Mouse (Mus musculus) ES-Bruce4 (cell line): ENCODE measurements around the gene Slc38a3.

Experiments
- CTCF ChIP-seq: IDR thresholded peaks from one replicate; pipeline ENCODE4 v1.8.1; 2011; ENCODE audit warnings: low read depth, low read length
- EP300 ChIP-seq: IDR thresholded peaks from 2 replicates; pipeline ENCODE4 v1.6.1; 2011; ENCODE audit warnings: low read depth, low read length; ENCODE audit not compliant: insufficient read depth

- no peak for TF ChIP-seq CTCF
- TF ChIP-seq EP300 = peak; percentile 89
Observed at GRCm38 (mm10) chr9:107629411-107629730, 40.0 kb downstream of the Slc38a3 start.
